Mouse (Mus musculus): ENCODE data around the gene Nobox. TPM values are rescaled to one million over a fixed set of nuclear protein-coding genes. Genes with fewer than 3 reads are reported as not detected.

Gene Nobox
- 0.12 and 0.18 TPM in 2 replicates for polyA plus RNA-seq (2012; rRNA removed)

DNA sequence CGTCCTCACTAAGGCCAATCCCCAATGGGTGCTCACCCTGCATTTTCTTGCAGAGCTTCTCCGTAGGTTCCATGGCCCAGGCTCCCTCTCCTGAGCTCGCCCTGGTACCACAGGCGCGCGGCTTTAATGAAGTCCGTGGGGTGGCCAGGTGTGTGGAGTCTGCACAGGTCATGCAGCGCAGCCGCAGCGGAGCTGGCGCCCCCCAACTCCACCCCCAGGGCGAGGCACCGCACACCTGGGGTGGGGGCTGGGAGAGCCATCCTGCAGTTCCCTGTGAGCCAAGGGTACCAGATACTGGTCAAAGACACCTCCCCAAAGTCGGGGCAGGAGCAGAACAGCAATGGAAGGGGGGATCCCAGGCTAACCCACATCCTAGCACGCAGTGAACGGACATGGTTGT is at the start of gene Nobox:
TSS of gene Nobox (minus strand) at position 101 of the 400 bp plus-strand sequence.
- DNase-seq (ENCODE audit: low spot score): no peak

DNA sequence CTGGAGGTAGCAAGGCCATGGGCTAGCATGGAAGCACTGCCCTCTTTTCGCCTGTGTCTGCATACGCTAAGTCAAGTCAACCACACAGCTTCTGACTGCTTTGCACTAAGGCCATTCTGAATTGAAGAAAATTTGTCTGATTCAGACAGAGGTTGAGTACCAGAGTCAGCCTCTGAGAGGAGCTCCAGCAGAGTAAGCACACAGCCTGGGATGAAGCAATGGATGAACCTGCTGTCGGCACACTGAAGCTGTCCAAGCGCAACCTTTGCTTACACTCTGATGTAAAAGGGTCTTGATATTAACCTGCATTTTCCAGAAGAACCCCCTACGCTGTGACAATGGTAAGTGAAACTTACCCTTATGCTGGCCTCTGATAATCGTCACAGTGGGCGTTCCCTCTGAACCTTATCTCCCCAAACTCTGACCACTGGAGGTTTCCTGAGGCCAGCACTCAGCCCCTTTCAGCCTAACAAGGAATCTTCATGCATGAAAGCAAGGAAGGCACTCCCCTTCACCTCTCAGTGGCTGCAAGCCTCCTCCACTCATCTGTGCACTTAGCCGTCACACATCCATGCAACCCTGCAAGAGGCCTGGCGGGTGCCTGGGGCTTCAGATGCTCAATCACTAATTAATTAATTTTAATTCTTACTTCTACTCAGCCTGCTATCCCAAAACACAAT is 45.3 kb upstream of the Nobox start:
- no peak for DNase-seq (ENCODE audit: low spot score)

DNA sequence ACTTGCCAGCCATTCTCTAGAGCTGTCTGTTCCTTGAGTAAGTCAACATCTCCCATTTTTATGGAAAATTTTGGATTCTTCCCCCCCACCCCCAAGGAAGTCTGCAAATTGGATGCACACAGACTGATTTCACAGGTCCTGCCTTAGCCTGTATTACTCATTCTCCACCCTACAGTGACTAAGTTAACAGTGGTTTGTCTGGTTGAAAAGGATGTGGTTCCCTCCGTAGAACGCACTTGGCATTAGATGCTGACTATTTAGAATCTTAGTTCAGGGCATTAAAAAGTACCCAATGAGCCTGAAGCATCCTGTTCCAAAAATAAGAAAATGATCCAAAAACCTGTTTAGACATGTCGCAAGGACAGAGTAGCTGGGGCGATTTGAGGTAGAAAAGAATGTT is 44.1 kb upstream of the Nobox start:
- no peak for DNase-seq (ENCODE audit: low spot score)

DNA sequence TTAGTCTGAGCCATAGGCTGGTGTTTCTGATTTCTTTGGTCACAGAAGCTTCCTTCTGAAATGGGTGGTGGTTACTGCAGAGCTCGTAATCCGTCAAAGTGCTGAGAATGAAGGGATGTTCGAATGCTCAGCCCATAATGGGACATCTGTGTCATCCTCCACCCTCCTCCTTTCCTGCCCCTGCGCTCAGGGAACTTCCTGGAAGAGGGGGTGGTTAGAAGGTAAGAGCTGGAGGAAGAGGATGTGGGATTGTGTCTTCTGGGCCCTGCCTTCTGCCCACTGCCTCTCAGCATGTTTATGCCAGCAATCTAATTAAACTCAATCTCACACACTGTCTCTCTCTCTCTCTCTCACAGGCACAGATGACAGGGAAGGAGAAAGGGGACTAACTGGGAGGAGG is 39.7 kb upstream of the Nobox start:
- no peak for DNase-seq (ENCODE audit: low spot score)

DNA sequence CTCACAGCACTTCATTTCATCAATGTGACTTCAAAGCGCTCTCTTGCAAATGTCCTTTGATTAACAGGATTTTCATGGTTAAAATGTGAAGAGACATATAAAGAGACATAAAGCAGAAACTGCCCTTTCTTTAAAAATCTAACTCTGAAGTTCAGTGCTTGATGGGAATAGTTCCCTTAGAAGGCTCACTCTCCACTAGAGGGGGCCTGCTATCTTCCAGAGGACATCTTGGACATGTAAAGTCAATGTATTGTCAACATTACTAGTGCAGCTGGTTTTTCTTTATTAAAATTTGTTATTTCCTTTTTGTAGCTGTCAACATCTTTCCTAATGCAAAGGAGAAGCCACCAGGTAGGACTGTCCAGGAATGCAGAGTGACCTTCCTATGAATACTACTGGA is 38.3 kb upstream of the Nobox start:
- DNase-seq (ENCODE audit: low spot score): no peak

DNA sequence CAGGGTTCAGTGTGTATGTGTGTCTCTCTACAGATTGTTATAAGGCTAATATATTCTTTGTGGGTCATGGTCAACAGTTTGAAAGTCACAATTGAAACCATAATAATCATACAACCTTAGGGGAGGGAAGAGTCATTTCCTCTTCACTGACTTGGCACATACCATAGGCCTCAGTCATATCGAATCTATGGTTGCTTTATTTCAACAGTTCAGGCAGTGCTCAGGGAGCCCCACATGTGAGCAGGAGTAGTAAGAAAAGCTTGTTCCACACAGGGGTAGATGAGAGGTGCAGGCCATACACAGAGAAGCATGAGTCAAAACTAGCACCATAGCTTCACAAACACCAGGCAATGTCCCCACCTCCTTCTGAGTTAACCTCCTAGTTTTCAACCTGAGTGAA is 33.7 kb upstream of the Nobox start:
- no peak for DNase-seq (ENCODE audit: low spot score)

DNA sequence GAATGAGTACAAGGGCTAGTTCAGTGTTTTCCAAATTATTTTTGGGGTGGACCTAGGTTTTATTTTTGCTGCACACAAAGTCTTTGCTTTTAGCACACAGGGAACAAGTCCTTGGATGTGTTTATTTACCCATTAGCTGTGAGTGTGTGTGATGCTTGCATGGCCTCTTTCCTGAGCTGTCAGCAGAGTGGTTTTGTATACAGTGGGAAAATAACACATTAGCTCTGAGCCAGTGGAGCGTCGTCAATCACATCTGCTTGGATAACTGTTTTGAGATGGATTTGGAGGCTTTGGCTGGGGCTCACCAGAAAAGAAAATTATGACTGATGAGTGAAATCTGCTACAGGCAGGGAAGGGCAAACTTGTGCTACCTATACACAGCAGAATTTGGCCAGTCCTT is 33.0 kb upstream of the Nobox start:
- DNase-seq (ENCODE audit: low spot score): no peak

DNA sequence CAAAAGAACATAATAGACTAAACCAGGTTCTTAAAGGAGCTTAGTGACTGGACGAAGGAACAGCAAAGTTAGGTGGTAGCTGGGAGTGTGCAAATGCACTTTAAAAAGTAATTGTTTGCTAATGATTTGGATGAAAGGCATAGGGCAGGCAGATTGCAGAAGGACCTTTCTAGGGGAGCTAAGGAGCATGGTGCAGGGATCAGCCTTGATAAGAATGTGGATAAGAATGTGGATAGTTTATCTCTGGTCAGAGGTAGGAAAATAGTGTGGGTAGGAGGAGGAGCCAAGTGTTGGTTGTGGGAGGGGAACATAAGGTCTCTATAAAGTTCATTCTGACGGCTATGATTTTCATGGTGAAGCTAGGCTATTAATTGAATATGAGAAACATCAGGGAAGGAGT is 29.4 kb upstream of the Nobox start:
- DNase-seq (ENCODE audit: low spot score): no peak

DNA sequence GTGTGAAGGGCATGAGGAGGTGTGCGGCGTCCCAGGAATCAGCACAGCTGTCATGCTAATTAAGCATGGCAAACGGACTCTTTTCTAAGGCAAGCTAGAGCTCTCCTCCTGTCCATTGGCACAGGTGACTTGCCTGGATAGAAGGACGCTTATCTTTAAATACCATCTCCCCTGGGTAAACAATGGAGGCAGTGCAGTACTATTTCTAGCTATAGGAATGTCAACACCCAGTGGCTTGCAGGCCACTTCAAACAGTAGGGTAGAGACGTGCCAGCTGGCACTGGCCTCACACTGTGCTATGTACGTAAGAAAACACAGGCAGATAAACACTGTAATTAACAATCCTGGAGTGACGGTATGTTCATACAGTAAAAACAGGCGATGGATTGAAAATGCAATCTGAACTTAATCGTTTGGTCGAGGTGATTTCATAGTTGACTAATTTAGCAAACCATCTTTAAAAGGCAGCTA is 28.2 kb upstream of the Nobox start:
- DNase-seq (ENCODE audit: low spot score): no peak

DNA sequence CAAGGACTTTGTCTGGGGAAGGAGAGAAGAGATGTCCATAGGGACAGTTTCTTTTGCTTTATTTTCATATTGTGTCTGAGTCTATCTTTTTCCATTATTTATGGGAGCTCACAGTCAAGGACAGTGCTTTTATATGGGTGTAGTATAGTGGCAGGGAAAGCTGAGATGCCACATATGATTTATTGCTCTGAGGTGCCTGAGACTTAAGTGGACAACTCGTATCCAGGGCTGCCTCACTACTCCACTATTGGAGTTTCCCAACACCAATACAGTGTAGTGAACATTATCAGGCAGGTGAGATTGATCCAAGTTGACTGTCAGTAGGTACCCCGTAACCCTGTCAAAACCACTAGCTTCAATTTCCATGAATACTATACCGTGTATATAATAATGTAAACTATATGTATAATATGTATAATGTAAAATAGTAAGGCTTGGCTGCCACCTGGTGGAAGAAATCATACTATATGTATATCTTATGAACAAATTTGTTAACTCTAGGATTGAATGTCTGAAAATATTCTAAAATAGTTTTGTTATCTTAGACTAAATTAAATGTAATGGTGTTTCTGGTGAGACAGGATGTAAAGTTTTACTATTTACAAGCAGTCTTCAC is 26.4 kb upstream of the Nobox start:
- DNase-seq (ENCODE audit: low spot score): no peak

DNA sequence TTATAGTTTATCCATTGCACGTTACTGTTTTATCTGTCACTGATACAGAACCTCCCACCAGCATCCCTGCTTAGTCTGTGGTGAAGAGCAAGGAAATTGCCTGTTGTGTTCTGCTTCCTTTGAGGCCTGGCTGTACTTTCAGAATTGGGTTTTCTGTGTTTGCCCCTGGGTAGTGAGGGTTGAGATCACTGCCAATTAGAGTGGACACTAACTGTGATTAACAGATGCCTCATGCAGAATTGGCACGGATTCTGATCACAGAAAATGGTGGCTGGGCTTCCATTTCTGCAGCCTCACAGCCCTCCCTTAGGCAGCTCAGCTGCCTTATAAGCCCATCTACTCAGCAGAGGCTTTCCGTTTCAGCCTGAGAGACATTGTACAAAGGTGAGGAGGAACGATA is 24.1 kb upstream of the Nobox start:
- DNase-seq (ENCODE audit: low spot score): no peak

DNA sequence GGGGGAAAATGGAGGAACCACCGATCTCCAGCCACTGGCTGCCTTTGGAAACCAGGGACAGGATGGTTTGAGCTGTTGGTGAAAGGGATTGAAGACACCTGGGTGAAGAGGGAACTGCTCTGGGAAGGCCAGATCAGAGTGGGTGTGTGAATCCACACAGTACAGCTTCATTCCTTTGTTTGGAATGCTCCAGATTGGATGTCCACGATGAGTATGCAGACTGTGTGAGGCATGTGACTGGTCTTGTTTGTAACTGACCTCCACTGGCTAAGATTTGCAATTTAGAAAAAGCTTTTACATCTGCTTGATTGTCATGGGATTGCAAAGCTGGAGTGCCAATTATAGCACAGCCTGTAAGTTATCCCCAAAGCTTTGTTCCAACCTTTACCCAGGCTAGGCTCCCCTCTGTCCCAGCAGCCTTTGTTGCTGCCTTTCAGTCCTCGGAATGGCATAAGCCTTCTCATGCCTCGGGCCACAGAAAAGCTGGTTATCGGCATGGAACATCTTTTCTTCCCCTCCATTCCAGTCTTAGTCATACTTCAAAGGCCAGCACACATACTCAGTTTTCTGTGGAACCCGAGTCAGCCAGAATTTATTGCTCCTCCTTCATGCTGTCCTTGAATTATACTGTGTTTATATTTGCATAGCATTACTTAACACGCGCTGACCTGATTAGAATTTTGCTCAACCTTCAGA is 3.8 kb upstream of the Nobox start:
- no peak for DNase-seq (ENCODE audit: low spot score)

DNA sequence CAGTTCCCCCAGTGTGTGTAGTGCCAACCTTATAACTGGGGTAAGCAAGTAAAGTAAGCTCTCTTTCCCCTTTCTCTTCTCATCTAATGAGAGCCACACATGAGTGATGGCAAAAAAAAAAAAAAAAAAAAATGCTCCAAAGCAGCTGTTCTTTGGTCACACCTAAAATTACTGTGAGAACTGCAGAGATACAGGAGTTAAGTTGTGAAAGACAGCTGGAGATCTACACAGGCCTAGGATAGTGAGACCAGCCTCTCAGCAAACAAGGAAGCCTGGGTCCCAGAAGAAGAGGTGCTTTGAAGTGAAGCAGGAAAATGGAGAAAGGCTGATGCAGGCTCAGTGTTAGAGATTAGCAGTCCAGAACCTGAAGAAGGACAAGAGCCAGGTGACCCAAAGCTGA is 3.2 kb upstream of the Nobox start:
- no peak for DNase-seq (ENCODE audit: low spot score)

DNA sequence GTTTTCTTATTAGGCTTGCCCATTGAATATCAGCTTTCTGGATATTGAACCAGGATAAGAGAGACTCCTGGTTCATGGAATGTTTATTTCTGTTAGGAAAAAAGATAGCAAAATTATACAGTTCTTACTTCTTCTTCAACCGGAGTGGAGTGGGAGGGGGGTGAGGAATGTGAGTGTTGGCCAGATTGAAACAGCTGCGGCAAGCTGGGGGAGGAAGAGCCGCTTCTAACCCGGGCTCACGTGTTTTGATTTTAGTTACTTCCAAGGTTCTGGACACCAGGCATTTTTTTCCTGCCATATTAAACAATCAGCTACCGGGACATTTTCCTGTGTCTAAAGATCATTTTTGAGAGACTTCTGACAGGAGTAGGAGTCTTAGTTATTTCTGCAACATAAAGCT is 717 bp upstream of the Nobox start:
- DNase-seq (ENCODE audit: low spot score): no peak

DNA sequence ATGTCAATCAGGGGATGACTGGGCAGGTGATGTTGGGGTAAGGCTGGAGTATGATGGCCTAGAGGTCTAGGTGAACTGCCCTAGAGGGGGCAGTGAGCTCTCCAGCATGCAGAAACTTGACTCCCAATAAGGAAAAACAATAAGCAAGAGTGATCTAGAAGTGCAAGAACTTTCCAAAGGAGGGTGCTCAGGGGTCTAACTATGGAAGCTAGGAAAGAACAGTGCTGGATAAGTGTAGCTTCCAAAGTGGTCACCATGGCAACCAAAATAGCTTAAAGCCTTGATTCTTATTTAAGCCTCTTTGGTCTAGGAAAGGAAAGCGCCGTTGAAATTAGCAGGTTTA is 11.9 kb downstream of the Nobox start:
- DNase-seq (ENCODE audit: low spot score): no peak

DNA sequence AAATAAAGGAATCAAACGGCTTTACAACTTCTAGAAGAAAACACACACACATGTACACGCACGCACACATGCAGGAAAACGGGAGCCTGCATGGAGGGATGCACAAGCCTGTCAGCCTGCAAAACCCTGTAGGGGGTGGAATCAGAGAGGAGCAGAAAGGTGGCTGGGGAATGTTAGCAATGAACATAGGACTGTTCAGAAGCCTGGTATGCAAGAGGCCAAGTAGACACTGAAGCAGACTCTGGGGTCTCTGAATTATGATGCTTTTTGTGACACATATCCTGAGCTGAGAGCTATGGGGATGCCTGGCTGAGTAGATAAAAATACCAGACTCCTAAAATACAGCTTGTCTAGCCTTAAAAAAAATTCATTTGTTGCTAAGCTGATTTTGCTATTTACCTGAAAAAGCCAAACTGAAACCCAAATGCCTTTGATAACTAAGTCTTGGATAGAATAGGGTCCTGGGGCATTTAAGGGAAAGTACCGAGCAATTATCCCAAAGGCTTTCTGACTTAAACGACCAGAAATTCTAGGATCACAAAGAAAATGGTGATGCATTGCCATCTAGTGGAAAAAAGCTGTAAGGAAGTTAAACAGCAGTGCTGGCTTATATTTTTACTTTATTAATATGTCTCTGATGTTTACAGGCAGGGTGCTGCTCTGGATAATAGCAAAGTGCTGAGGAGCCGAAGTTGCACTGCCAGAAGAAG is 12.4 kb downstream of the Nobox start:
- DNase-seq (ENCODE audit: low spot score): no peak

DNA sequence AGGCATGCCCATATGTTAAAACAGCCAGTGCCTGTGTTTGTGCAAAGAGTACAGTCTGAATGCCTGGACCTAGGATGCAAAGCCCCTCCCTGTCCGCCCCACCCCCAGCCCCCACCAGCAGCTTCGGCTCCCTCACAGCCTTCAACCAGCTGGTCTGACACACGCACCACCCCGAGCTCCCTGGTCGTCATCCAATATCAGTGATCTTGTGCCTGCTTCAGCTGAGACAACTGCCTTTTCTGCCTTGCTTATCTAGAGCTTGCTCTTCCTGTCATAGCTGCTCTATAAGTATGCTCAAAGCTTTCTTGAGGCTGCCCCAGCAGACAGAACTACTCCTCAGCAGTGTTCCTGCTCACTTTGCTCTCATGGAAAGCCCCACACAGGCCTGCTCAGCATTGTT is 13.4 kb downstream of the Nobox start:
- no peak for DNase-seq (ENCODE audit: low spot score)

DNA sequence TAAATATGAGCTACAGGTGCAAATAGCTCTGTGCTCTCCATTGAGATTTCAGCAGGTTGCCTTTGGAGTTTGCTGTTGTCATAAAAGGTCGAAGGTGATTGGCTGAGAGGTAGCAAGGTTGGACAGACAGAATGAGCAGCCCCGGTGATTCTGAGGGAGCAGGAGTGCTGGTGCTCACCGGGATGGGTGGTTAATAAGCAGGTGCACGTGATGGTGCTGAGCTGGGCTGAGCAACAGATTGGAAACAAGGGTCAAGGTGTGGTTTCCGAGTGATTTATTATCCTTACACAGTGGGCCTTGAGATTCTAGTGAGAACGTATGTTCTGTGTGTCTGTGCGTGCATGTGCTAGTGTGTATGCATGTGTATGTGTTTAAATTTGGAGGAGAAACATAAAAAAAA is 16.2 kb downstream of the Nobox start:
- no peak for DNase-seq (ENCODE audit: low spot score)

DNA sequence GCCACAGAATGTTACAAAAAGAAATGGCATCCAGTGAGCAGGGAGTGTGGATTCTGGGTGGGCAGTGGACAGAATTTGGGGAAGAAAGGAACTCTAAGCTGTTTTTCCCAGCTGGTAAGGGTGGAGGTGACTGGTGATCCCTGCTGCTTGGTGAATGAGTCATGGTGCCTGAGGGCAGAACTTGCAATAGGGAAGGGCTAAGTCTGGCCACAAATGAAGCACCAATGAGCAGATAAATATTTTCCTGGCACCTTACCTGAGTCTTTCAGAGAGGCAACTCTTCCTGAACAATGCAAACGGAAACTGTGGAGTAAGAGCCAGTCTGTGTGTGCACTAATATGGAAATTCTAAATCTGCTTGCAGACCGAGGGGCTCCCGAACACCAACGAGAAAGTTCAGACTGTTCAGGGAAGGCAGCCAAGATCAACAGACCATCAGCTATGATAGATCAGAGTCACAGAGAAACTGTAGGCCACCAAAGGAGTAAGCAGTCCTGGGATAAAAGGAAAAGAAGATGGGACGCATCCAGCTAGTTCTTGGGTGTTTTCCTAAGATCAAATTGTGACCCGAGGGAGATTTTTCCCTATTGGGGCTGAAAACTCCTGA is 16.8 kb downstream of the Nobox start:
- no peak for DNase-seq (ENCODE audit: low spot score)

DNA sequence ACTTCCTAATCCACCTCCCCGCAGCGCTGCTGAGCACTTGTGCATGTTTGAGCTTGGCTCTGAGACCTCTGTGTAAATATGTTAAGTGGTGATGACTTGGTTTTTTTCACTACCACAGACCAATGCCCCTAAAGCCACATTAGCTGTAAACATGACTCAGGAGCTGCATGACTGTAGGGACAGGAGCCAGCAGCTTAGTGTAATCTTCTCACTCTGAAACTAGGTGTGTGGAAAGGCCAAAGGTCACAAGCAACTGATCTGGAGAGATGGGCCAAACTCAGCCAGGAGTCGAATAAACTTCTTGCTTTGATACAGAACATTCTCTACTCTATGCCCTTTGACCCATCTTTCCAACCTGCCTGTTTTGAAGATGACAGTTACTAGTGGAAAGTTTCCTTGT is 17.3 kb downstream of the Nobox start:
- DNase-seq (ENCODE audit: low spot score): no peak

DNA sequence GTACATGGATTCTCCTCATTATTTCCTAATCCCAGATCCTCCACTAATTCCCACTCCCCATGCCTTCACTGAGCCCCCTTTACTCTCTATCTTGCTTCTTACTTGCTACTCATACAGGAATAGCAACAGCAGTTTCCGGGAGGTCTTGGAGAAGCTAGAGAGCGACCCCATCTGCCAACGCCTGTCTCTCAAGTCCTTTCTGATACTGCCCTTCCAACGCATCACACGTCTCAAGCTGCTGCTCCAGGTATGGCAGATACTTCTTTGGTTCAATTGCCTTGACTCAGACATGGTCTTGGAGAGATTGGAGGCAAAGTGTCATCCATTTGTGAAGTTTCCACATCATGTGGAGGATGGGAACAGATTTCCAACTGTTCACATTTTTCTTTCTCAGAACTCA is 28.9 kb downstream of the Nobox start:
- DNase-seq (ENCODE audit: low spot score): no peak

DNA sequence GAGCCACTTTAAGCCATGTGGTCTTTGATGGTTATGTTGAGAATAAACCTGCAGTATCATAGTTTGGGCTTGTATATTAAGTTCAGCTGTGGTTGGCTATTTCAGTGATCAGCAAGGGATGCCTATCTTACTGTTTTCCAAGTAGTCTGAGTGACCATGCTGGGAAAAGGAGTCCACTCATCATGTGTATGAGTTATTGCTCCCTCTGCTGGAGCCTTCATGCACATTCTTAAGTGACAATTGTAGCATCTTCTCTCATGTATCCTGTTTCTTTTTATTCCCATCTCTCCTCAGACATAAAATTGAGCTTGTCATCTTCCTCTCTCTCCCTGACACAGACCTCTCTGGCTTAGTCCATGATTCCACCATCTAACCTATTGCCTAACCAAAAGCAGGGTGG is 31.1 kb downstream of the Nobox start:
- DNase-seq (ENCODE audit: low spot score): no peak
